Mouse (Mus musculus) urinary bladder, adult 18-20 months (tissue): ENCODE data around the gene Anapc2.

ENCODE experiments used
- DNase-seq, 2 experiments: peaks; one replicate each; pipeline ENCODE4 v3.0.0; 2022; ENCODE audit warnings: low spot score in 2 of 2, mixed read lengths in 2 of 2

Anapc2 gene

GRCm38 (mm10) chr2:25267746-25268309 is 4.5 kb upstream of the Anapc2 start:
- no peak for DNase-seq

GRCm38 (mm10) chr2:25272515-25272914 is 237 bp downstream of the Anapc2 start:
- no peak for DNase-seq

- no peak for DNase-seq
Observed at GRCm38 (mm10) chr2:25273010-25273409, 732 bp downstream of the Anapc2 start.

GRCm38 (mm10) chr2:25278928-25279882 is 6.9 kb downstream of the Anapc2 start:
- DNase-seq = peak; percentile 68 to 83

- DNase-seq = no peak
Observed at GRCm38 (mm10) chr2:25285551-25285950, 13.3 kb downstream of the Anapc2 start.

- DNase-seq = no peak
Observed at GRCm38 (mm10) chr2:25286314-25286713, 14.0 kb downstream of the Anapc2 start.

GRCm38 (mm10) chr2:25286837-25287636 is 14.8 kb downstream of the Anapc2 start:
- DNase-seq = peak; percentile 58 to 70

- DNase-seq = no peak
Observed at GRCm38 (mm10) chr2:25287927-25288649, 15.8 kb downstream of the Anapc2 start, which contains the start of gene Tmem210. Gene Tmem210, plus strand, starts transcription at chr2:25288145.

- no peak for DNase-seq
Observed at GRCm38 (mm10) chr2:25288734-25289345, 16.6 kb downstream of the Anapc2 start.

- DNase-seq = peak in 1 of 2 experiments; percentile 43
Observed at GRCm38 (mm10) chr2:25289651-25290050, 17.4 kb downstream of the Anapc2 start, which contains the start of gene Lrrc26. Gene Lrrc26, plus strand, starts transcription at chr2:25289915.

GRCm38 (mm10) chr2:25290101-25290815 is 18.0 kb downstream of the Anapc2 start:
- DNase-seq = peak in 1 of 2 experiments; percentile 55

- DNase-seq = no peak
Observed at GRCm38 (mm10) chr2:25290816-25291130, 18.5 kb downstream of the Anapc2 start.

GRCm38 (mm10) chr2:25291184-25292053 is 19.1 kb downstream of the Anapc2 start:
- DNase-seq = peak in 1 of 2 experiments; percentile 42

GRCm38 (mm10) chr2:25292054-25292544 is 19.8 kb downstream of the Anapc2 start:
- DNase-seq = no peak

GRCm38 (mm10) chr2:25292856-25293255 is 20.6 kb downstream of the Anapc2 start:
- DNase-seq = peak; percentile 45 to 71

GRCm38 (mm10) chr2:25293706-25294105 is 21.4 kb downstream of the Anapc2 start:
- no peak for DNase-seq

- DNase-seq = no peak
Observed at GRCm38 (mm10) chr2:25297093-25297492, 24.8 kb downstream of the Anapc2 start.

GRCm38 (mm10) chr2:25298046-25298445 is 25.8 kb downstream of the Anapc2 start:
- DNase-seq = no peak

GRCm38 (mm10) chr2:25303452-25303851 is 31.2 kb downstream of the Anapc2 start:
- no peak for DNase-seq
